Comparison of ENCODE assay signal across 10 mouse cellular contexts in genomic region chr7:121485266-121485665, GRCm38 (mm10).
DNase-seq lines count a peak whose midpoint lies in the region; ATAC-seq and TF ChIP-seq lines count a peak whose summit lies in the region.
"Had no signal": no experiment of that assay in that cellular context is flagged by ENCODE, and none has a peak within 500 bp of the region (broad histone marks: within the 10 kb centered on the region; RNA-seq: fewer than 3 reads in every experiment).

No protein-coding gene starts in this region.

- H3K36me3 ChIP-seq in lung, embryonic 14.5 days (ENCODE audit: insufficient read depth), result no peaks in the 10 kb centered on the region
- H3K36me3 ChIP-seq: lung, embryonic 15.5 days had no signal

- no peak overlapping the region for H3K27ac ChIP-seq in cerebellum, adult 2 months (ENCODE audit: insufficient read depth, low read length)
- no peak overlapping the region for H3K27ac ChIP-seq in lung, embryonic 14.5 days (ENCODE audit: low read depth)
- H3K27ac ChIP-seq: lung, embryonic 15.5 days had no signal

- no peak overlapping the region for H3K4me3 ChIP-seq in cerebellum, adult 2 months (replicated peaks; ENCODE audit: insufficient read depth, low read depth, low read length)
- H3K4me3 ChIP-seq in lung, embryonic 14.5 days (ENCODE audit: low read depth, low read length), result no peak overlapping the region
- H3K4me3 ChIP-seq: erythroblast, embryonic 14.5 days; lung, embryonic 15.5 days had no signal

- no peak overlapping the region for H3K9ac ChIP-seq in lung, embryonic 14.5 days
- H3K9ac ChIP-seq: lung, embryonic 15.5 days had no signal

- no peak overlapping the region for H3K4me2 ChIP-seq in lung, embryonic 14.5 days
- H3K4me2 ChIP-seq: lung, embryonic 15.5 days had no signal

- DNase-seq in cerebellum, adult 2 months, result peak in 1 of 2 experiments; percentile 6
- DNase-seq in cerebellum, adult 8-10 months, result no peak
- peak; percentile 54 for DNase-seq in lung, embryonic 14.5 days
- no peak for DNase-seq in lung, postnatal 10 days
- DNase-seq in frontal cortex, postnatal 36 days (ENCODE audit: low spot score in 2 of 2), result peak; percentile 41 to 77
- peak; percentile 73 for DNase-seq in retina, embryonic 14.5 days (ENCODE audit: low spot score)
- no peak for DNase-seq in gastrocnemius, postnatal 25 days
- no peak for DNase-seq in urinary bladder, adult 18-20 months (ENCODE audit: low spot score in 2 of 2)

- WGBS in cerebellum, adult 2 months, result 76% methylated on average over 2 of the region's 2 CpGs
- WGBS in lung, embryonic 14.5 days, result 68% methylated on average over 2 of the region's 2 CpGs

- no peak for ATAC-seq in lung, embryonic 14.5 days (ENCODE audit: insufficient read depth)

- no peaks in the 10 kb centered on the region for H3K9me3 ChIP-seq in lung, embryonic 14.5 days (ENCODE audit: low read depth, low read length)
- H3K9me3 ChIP-seq: lung, embryonic 15.5 days had no signal

- TF ChIP-seq POLR2A in cerebellum, adult 2 months (IDR thresholded peaks at IDR 0.05; ENCODE audit: borderline replicate concordance, insufficient read depth, low read length), result no peak

- TF ChIP-seq CTCF in cerebellum, adult 2 months (IDR thresholded peaks at IDR 0.05; ENCODE audit: borderline replicate concordance, insufficient read depth, low read depth, low read length), result 0 out of 2 replicates have a peak, but pooled peaks have one; percentile 24
- peak; percentile 45 for TF ChIP-seq CTCF in lung, embryonic 14.5 days (IDR thresholded peaks at IDR 0.05; ENCODE audit: low read depth)

- no peaks in the 10 kb centered on the region for H3K27me3 ChIP-seq in cerebellum, adult 2 months (ENCODE audit: control insufficient read depth, insufficient read depth, low read length)
- H3K27me3 ChIP-seq in lung, embryonic 14.5 days (ENCODE audit: insufficient read depth, low read length), result no peaks in the 10 kb centered on the region
- H3K27me3 ChIP-seq: lung, embryonic 15.5 days had no signal

- peaks cover 6% of the 10 kb centered on the region; the same call in 1 of the 2 replicates for H3K4me1 ChIP-seq in cerebellum, adult 2 months (ENCODE audit: control insufficient read depth, insufficient read depth, low read length)
- H3K4me1 ChIP-seq in lung, embryonic 14.5 days (ENCODE audit: insufficient read depth), result no peaks in the 10 kb centered on the region
- H3K4me1 ChIP-seq: lung, embryonic 15.5 days had no signal

Comparison
In these comparisons a context has a peak if more than half of its experiments do, and no peak if none do; other contexts are left out.
1. DNase-seq: peak in lung, embryonic 14.5 days (single experiment), frontal cortex, postnatal 36 days (2 of 2) and retina, embryonic 14.5 days (single experiment); none in cerebellum, adult 8-10 months (single experiment), lung, postnatal 10 days (single experiment), gastrocnemius, postnatal 25 days (single experiment) and urinary bladder, adult 18-20 months (0 of 2).